In genomic region chr6:94702993-94703392, GRCm38 (mm10) we compare ENCODE assay signal across 24 mouse cellular contexts.
"Had no signal": no experiment of that assay in that cellular context is flagged by ENCODE, and none has a peak within 500 bp of the region (broad histone marks: within the 10 kb centered on the region; RNA-seq: fewer than 3 reads in every experiment).

No protein-coding gene starts in this region.

- H3K4me3 ChIP-seq: heart, adult 2 months; heart, embryonic 12.5 days; hindbrain, embryonic 13.5 days; hindbrain, embryonic 15.5 days; kidney, embryonic 15.5 days; limb, embryonic 13.5 days; limb, embryonic 15.5 days; liver, embryonic 12.5 days had no signal

- DNase-seq: gastrocnemius, postnatal 14 days; gastrocnemius, postnatal 36 days; heart, adult 11 months; heart, adult 2 months; heart, postnatal 14 days; heart, postnatal 36 days; kidney, adult 11 months; kidney, adult 2 months; kidney, adult 9 months; kidney, postnatal 14 days; kidney, postnatal 36 days; layer of hippocampus, adult 9-11 months; layer of hippocampus, postnatal 36 days; left cerebral cortex, postnatal 4 days had no signal

- H3K27me3 ChIP-seq: heart, embryonic 12.5 days; limb, embryonic 15.5 days had no signal

- H3K27ac ChIP-seq: heart, adult 2 months; hindbrain, embryonic 13.5 days; hindbrain, embryonic 15.5 days; hindbrain, postnatal 0 days; kidney, embryonic 15.5 days; kidney, postnatal 0 days; limb, embryonic 13.5 days; limb, embryonic 15.5 days; liver, embryonic 12.5 days; liver, embryonic 14.5 days had no signal
